Mouse (Mus musculus): Measurements from ENCODE around the gene Smg1. TPM values are rescaled to one million over a fixed set of nuclear protein-coding genes. Genes with fewer than 3 reads are reported as not detected.
A peak's percentile ranks its signal among the peaks of the same experiment; 100 is the strongest.

Smg1 gene
- polyA plus RNA-seq, 1 experiment, result 24.9 TPM

DNA sequence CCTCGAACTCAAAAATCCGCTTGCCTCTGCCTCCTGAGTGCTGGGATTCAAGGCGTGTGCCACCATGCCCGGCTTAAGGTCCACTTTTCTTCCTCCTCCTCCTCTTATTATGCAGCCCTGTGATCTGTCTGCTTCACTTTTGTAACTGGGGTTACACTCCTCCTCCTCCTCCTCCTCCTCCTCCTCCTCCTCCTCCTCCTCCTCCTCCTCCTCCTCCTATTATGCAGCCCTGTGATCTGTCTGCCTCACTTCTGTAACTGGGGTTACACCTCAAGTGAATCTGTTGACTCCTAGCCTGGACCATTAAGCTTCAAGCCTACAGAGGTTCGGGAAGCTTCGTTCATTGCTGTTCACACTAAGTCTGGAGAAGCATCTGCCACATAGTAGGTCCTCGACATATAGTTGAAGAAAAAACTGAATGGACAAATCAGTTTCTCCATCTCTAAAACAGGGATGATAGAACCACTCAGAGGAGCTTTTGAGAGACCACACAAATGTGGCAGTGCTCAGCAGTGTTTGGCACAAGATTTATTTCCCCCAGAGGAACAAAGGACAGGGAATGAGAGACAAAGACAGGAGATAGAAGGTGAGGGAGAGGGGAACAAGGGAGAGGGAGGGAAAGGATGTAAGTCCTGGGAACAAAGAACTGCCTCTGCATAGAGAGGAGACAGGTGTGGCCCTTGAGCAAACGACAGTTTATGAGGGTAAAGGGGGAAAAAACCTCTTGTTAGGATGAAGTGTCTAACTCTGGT is 126.5 kb downstream of the Smg1 start:
- no peak overlapping the region for H3K4me3 ChIP-seq (replicated peaks; ENCODE audit: extremely low read depth, low read depth, low read length)
- TF ChIP-seq CTCF (IDR thresholded peaks at IDR 0.05; ENCODE audit: insufficient read depth, low read length) (no peak), POLR2A (IDR thresholded peaks at IDR 0.05; ENCODE audit: borderline replicate concordance, extremely low read depth, low read depth, low read length) (no peak)
- peaks cover 26% of the 10 kb centered on the region for H3K4me1 ChIP-seq (ENCODE audit: control insufficient read depth, insufficient read depth, low read length)
- DNase-seq, result no peak
- 12% methylated on average over 8 of the region's 8 CpGs for WGBS

DNA sequence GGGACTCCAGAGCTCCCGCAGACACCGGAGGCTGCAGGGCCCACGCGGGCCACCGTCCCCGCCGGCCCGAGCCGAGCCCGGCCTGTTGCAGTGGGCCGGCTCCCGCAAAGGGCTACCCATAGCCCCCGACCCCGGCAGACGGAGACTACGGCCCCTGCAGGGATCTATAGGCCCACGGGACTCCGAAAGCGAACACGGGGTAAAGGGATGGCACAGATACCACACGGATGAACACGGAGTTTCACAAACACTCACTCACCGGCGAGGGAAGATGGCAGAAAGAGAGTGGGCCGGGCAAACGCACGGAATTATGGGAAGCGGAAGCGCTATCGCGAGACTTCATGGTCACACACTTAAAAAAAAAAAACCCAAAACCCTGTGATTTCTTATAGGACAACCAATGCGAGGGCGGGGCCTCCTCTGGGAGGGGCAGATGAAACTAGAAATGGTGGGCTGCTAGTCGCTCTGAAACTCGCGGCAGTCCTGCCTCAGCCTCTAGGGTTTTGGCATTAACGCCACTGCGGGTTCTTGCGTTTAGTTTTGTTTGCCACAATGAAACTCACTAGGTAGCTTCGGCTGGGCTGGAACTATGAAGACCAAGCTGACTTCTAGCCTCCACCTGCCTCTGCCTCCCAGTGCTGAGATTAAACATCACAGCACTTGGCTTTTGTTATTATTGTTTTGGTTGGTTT is 127.4 kb downstream of the Smg1 start, which contains the start of gene Rps15a:
Rps15a (minus strand) TSS at position 312 of the 692 bp plus-strand sequence.
- TF ChIP-seq POLR2A (IDR thresholded peaks at IDR 0.05; ENCODE audit: borderline replicate concordance, extremely low read depth, low read depth, low read length), result peak; percentile 85; the same call in 1 of the 2 replicates
- TF ChIP-seq CTCF (IDR thresholded peaks at IDR 0.05; ENCODE audit: insufficient read depth, low read length), result no peak

DNA sequence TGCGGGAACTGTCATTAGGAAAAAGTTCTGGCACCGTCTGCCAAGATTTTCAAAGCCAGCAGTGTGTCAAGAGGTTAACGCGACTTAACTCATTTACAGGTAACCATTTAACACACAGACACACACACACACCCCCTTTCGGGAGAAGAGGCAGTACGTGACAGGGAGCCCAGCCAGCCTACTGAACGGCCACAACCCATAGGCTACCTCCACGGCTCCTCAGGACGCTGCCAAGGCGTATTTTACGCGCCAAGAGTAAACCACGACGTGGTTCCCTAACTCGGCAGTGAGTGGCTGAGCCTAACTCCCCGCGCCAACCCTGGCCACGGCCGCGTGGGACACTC is 128.0 kb downstream of the Smg1 start:
- H3K4me1 ChIP-seq (ENCODE audit: control insufficient read depth, insufficient read depth, low read length), result peaks cover 29% of the 10 kb centered on the region
- no peak for TF ChIP-seq POLR2A (IDR thresholded peaks at IDR 0.05; ENCODE audit: borderline replicate concordance, extremely low read depth, low read depth, low read length)
- no peak for TF ChIP-seq CTCF (IDR thresholded peaks at IDR 0.05; ENCODE audit: insufficient read depth, low read length)
- peak overlapping the region; percentile 82 for H3K4me3 ChIP-seq (replicated peaks; ENCODE audit: extremely low read depth, low read depth, low read length)
- DNase-seq, result no peak
- under 1% methylated on average over 20 of the region's 20 CpGs for WGBS

More for the DNA sequence above, 127.4 kb downstream of the Smg1 start, which contains the start of gene Rps15a:
- H3K4me1 ChIP-seq (ENCODE audit: control insufficient read depth, insufficient read depth, low read length), result peaks cover 32% of the 10 kb centered on the region
- H3K4me3 ChIP-seq (replicated peaks; ENCODE audit: extremely low read depth, low read depth, low read length), result peak within 1 kb of the TSS; percentile 82
- DNase-seq, result peak; percentile 95
- under 1% methylated on average over 40 of the region's 40 CpGs for WGBS

DNA sequence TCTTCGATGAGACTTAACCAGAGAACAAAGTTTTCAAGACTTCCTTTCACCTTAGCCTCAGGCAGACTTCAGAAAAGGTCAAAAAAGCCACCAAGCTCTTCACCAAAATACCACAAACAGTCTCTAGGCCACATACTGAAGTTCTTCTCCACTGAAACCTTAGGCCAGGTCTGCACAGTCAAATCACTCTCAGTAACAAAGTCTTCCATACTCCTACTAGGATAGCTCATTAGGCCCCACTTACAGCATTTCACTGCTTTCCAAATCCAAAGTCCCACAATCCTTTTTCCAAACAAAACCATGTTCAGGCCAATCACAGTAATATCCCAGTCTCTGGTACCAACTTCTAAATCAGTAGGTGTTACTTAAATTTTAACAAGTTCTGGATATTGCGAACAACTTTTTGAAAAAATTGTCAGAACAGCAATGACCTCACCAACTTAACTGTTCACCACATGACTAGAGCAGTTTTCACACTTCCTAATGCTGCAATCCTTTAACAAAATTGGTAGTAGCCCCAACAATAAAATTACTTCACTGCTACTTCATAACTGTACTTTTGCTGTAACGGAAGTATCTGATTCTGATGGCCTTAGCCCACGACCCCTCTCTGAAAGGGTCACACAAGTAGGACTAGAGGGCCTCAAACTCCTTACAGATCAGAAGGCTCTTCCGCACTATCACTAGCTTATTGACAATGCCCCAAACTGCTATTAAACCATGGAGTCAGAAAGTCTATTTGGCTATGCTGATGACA is 129.8 kb downstream of the Smg1 start:
- TF ChIP-seq CTCF (IDR thresholded peaks at IDR 0.05; ENCODE audit: insufficient read depth, low read length), result no peak
- no peak for DNase-seq
- Histone ChIP-seq H3K4me1 (ENCODE audit: control insufficient read depth, insufficient read depth, low read length) (peaks cover 29% of the 10 kb centered on the region), H3K4me3 (replicated peaks; ENCODE audit: extremely low read depth, low read depth, low read length) (no peak overlapping the region)
- 50% methylated on average over 5 of the region's 5 CpGs for WGBS

DNA sequence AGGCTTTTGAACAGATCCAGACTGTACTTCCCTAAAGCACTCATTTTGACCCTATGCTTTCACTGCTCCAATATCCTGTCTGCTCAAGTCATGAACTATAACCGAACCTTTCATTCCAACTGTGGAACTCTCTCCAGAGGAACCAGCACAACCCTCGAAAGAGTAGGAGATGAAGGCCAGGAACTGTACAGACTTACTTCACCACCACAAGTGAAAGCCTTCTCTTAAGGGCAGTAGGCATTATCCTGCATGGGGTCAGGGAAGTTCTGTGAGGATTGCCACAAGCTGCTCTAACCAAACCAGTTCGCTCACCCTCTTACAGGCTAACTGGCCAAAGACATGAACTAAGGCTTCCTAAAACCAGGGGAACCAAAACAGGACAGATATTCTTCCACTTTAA is 132.3 kb downstream of the Smg1 start:
- 57% methylated on average over 3 of the region's 3 CpGs for WGBS
- Histone ChIP-seq H3K4me3 (replicated peaks; ENCODE audit: extremely low read depth, low read depth, low read length) (no peak overlapping the region), H3K4me1 (ENCODE audit: control insufficient read depth, insufficient read depth, low read length) (peaks cover 26% of the 10 kb centered on the region)
- no peak for DNase-seq
- no peak for TF ChIP-seq POLR2A (IDR thresholded peaks at IDR 0.05; ENCODE audit: borderline replicate concordance, extremely low read depth, low read depth, low read length)
- TF ChIP-seq CTCF (IDR thresholded peaks at IDR 0.05; ENCODE audit: insufficient read depth, low read length), result no peak

DNA sequence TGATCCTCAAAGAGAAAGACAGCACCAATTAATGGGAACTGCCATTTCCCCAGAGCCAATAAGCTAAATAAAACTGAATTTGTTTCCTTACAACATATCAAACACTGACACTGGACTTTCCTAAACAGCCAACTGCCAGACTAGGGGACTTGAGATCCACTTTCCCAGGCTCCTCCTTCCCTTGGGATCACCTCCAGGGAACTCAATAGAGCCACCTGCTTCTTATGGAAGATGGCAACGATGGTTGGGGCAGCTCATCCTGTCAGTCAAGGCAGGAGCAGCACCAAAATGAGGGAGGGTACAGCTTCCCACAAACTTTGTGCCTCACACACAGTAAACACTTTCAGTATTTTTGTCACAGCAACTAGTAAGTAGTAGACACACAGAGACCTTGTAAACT is 135.8 kb downstream of the Smg1 start:
- Histone ChIP-seq H3K4me1 (ENCODE audit: control insufficient read depth, insufficient read depth, low read length) (peaks cover 10% of the 10 kb centered on the region; the same call in 1 of the 2 replicates), H3K4me3 (replicated peaks; ENCODE audit: extremely low read depth, low read depth, low read length) (no peak overlapping the region)
- no peak for TF ChIP-seq CTCF (IDR thresholded peaks at IDR 0.05; ENCODE audit: insufficient read depth, low read length)
- no peak for TF ChIP-seq POLR2A (IDR thresholded peaks at IDR 0.05; ENCODE audit: borderline replicate concordance, extremely low read depth, low read depth, low read length)
- no peak for DNase-seq
- WGBS, result 67% methylated on average over 1 of the region's 1 CpGs

DNA sequence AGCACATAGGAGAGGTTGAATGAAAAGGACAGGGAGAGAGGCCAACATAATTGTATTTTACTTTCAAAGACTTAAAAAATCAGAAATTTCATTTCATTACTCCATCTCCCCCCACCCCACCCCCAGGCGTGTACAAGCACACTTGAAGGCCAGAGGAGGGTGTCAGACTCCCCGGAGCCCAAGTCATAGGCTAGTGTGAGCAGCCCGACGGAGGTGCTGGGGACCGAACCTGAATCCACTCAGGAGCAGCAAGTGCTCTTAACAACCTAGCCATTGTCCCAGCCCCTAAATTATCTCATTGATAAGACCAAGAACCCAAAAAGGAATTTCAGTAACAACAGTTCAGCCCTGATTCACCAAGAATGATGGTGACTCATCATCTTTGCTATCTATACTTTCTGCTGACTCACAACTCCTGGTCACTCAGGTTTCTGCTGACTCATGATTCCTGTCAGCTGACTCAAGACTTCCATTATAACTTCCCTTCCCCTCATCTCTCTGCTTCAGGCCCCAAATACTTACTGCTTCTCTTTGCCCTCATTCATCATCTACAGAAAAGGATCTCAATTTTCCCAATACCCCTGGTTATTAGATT is 138.9 kb downstream of the Smg1 start:
- no peak for TF ChIP-seq POLR2A (IDR thresholded peaks at IDR 0.05; ENCODE audit: borderline replicate concordance, extremely low read depth, low read depth, low read length)
- TF ChIP-seq CTCF (IDR thresholded peaks at IDR 0.05; ENCODE audit: insufficient read depth, low read length), result no peak
- Histone ChIP-seq H3K4me1 (ENCODE audit: control insufficient read depth, insufficient read depth, low read length) (no peaks in the 10 kb centered on the region), H3K4me3 (replicated peaks; ENCODE audit: extremely low read depth, low read depth, low read length) (no peak overlapping the region)
- WGBS, result 69% methylated on average over 5 of the region's 5 CpGs
- no peak for DNase-seq

DNA sequence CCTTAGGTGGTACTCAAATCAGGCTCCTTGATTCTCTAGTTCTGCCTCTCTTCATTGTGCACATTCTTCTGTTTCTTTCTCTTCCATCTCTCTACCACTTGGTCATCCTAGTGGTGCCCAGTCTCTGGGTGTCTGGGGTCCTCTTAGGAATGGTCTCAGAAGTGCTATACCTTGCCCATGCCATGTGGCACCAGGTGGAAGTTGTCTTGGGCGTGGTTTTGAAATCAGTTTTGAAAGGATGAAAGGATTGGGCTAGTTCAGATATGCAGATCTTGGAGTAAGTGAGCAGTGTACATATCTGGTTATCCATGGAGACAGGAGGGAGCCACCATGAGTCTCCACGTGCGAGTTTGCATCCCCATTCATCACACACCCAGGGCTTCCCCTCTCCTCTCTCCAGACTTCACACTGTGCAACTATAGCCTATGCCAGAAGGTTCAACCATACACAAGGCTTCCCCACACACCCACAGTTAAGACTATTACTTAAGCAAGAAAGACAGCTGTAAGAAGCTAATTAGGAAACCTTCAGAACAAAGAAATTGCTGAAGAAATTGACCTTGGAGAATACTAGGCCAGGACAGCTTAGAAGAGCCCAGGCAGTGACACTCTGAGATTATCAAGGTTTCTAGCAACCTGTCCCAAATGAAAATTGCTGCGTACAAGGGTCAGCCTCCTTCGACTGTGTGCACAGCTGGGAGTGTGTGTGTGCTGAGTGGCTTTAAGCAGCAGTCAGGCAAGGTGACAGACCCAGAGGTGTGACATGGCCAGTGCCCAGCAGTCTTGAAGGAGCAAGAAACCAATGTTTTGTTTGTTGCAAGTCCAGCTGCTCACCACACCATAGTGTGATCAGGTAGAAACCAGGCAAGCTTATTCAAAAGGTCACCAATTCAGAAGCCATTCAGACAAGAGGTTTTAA is 139.7 kb downstream of the Smg1 start:
- DNase-seq, result no peak

More for the DNA sequence above, 139.7 kb downstream of the Smg1 start:
- no peak for TF ChIP-seq CTCF (IDR thresholded peaks at IDR 0.05; ENCODE audit: insufficient read depth, low read length)
- TF ChIP-seq POLR2A (IDR thresholded peaks at IDR 0.05; ENCODE audit: borderline replicate concordance, extremely low read depth, low read depth, low read length), result no peak
- Histone ChIP-seq H3K4me1 (ENCODE audit: control insufficient read depth, insufficient read depth, low read length) (no peaks in the 10 kb centered on the region), H3K4me3 (replicated peaks; ENCODE audit: extremely low read depth, low read depth, low read length) (no peak overlapping the region)
- WGBS, result 44% methylated on average over 5 of the region's 5 CpGs
